ENCODE assay signal across 24 mouse cellular contexts in the genomic region with DNA sequence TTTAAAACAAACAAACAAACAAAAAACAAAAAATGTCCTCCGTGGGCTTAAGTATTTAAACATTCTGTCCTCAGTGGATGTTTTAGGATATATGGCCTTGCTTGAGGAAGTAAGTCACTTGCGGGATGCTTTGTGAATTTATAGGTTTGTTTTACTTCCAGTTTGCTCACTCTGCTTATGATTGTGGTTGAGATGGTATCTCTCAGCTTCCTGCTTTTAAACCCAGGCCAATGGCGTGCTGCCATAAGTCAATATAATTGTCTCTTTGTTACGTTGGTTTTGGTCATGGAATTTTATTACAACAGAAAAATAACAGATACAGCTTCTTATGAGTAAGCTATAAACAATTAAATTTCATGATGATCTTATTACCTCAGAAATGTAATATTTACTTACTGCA.
DNase-seq lines count a peak whose midpoint lies in the region; ATAC-seq and TF ChIP-seq lines count a peak whose summit lies in the region.
"Had no signal": no experiment of that assay in that cellular context is flagged by ENCODE, and none has a peak within 500 bp of the region (broad histone marks: within the 10 kb centered on the region; RNA-seq: fewer than 3 reads in every experiment).

No protein-coding gene starts in this region.

- no peak overlapping the region for H3K4me2 ChIP-seq in kidney, embryonic 14.5 days (replicated peaks; ENCODE audit: low read depth, low read length)
- H3K4me2 ChIP-seq: embryonic facial prominence, embryonic 15.5 days; forebrain, embryonic 12.5 days; hindbrain, embryonic 15.5 days had no signal

- no peak overlapping the region for H3K9ac ChIP-seq in kidney, embryonic 14.5 days (ENCODE audit: low read depth, low read length)
- H3K9ac ChIP-seq: embryonic facial prominence, embryonic 15.5 days; forebrain, embryonic 12.5 days; hindbrain, embryonic 15.5 days had no signal

- no peaks in the 10 kb centered on the region for H3K79me3 ChIP-seq in C2C12 (ENCODE audit: low read depth)

- H3K4me1 ChIP-seq in kidney, embryonic 14.5 days (ENCODE audit: control insufficient read depth, insufficient read depth, low read length): no peaks in the 10 kb centered on the region
- H3K4me1 ChIP-seq: embryonic facial prominence, embryonic 15.5 days; forebrain, embryonic 12.5 days; heart, embryonic 10.5 days; hindbrain, embryonic 15.5 days had no signal

- peak; percentile 99 for ATAC-seq in common myeloid progenitor, adult 5-6 weeks (replicated peaks; ENCODE audit: low read depth, poor library complexity, severe bottlenecking)
- peak; percentile 62 for ATAC-seq in megakaryocyte, adult 5-6 weeks (ENCODE audit: poor library complexity, severe bottlenecking)
- no peak for ATAC-seq in kidney, embryonic 14.5 days (ENCODE audit: low FRiP score, low TSS enrichment)
- ATAC-seq: forebrain, embryonic 16.5 days; intestine, embryonic 16.5 days had no signal

- no peaks in the 10 kb centered on the region for H3K36me3 ChIP-seq in C2C12 (ENCODE audit: control insufficient read depth, insufficient read depth)
- no peaks in the 10 kb centered on the region for H3K36me3 ChIP-seq in kidney, embryonic 14.5 days (ENCODE audit: control insufficient read depth, insufficient read depth, low read length)
- H3K36me3 ChIP-seq: embryonic facial prominence, embryonic 15.5 days; forebrain, embryonic 12.5 days; heart, embryonic 10.5 days; hindbrain, embryonic 15.5 days had no signal

- 52% methylated on average over 4 of the region's 4 CpGs for WGBS in kidney, embryonic 14.5 days

- no peak overlapping the region for H3K27ac ChIP-seq in kidney, embryonic 14.5 days (ENCODE audit: low read depth, low read length)
- H3K27ac ChIP-seq: embryonic facial prominence, embryonic 15.5 days; forebrain, embryonic 12.5 days; heart, embryonic 10.5 days; hindbrain, embryonic 15.5 days had no signal

- peak; percentile 48 for DNase-seq in 3134 (ENCODE audit: extremely low read depth, insufficient read length, low spot score)
- no peak for DNase-seq in left cerebral cortex, adult 18-20 months (ENCODE audit: low spot score in 2 of 2)
- no peak for DNase-seq in gastrocnemius, postnatal 4 days (ENCODE audit: low spot score in 2 of 2)
- DNase-seq in embryo, embryonic 10.5 days (ENCODE audit: low spot score): no peak
- DNase-seq: adrenal gland, postnatal 14 days; B cell, adult 2 months; cerebellum, adult 18-20 months; cerebellum, adult 9-11 months; cerebellum, postnatal 36 days; embryo, embryonic 11 days; gastrocnemius, postnatal 14 days; heart, adult 11 months; heart, postnatal 10 days; kidney, adult 2 months had no signal

- no peak overlapping the region for H3K4me3 ChIP-seq in C2C12 (ENCODE audit: insufficient read depth, poor library complexity, severe bottlenecking)
- H3K4me3 ChIP-seq in kidney, embryonic 14.5 days (ENCODE audit: low read length): no peak overlapping the region
- H3K4me3 ChIP-seq: embryonic facial prominence, embryonic 15.5 days; forebrain, embryonic 12.5 days; heart, embryonic 10.5 days; hindbrain, embryonic 15.5 days had no signal

- no peaks in the 10 kb centered on the region for H3K9me3 ChIP-seq in kidney, embryonic 14.5 days (ENCODE audit: control insufficient read depth, low read length)
- H3K9me3 ChIP-seq: embryonic facial prominence, embryonic 15.5 days; forebrain, embryonic 12.5 days; heart, embryonic 10.5 days; hindbrain, embryonic 15.5 days had no signal

- H3K79me2 ChIP-seq in C2C12 (ENCODE audit: control insufficient read depth, insufficient read depth): no peaks in the 10 kb centered on the region

- no peak overlapping the region for H3ac ChIP-seq in C2C12 (ENCODE audit: control insufficient read depth, insufficient read length, low read depth)

- no peaks in the 10 kb centered on the region for H3K27me3 ChIP-seq in C2C12 (ENCODE audit: control insufficient read depth, insufficient read depth, insufficient read length)
- H3K27me3 ChIP-seq in kidney, embryonic 14.5 days (ENCODE audit: control insufficient read depth, insufficient read depth, low read length): no peaks in the 10 kb centered on the region
- H3K27me3 ChIP-seq: embryonic facial prominence, embryonic 15.5 days; forebrain, embryonic 12.5 days; hindbrain, embryonic 15.5 days had no signal

- TF ChIP-seq CTCF in C2C12 (IDR thresholded peaks at IDR 0.05; ENCODE audit: control insufficient read depth, insufficient read depth, insufficient read length): no peak

TF ChIP-seq in C2C12, 6 proteins besides CTCF, POLR2A, EP300 and RAD21:
- TF ChIP-seq FOSL1 (IDR thresholded peaks at IDR 0.05; ENCODE audit: insufficient read depth, low read length, poor library complexity, severe bottlenecking) (peak; percentile 25), USF1 (IDR thresholded peaks at IDR 0.05; ENCODE audit: low read depth) (no peak)
